Comparison of ENCODE assay signal across 17 mouse cellular contexts in the genomic region with DNA sequence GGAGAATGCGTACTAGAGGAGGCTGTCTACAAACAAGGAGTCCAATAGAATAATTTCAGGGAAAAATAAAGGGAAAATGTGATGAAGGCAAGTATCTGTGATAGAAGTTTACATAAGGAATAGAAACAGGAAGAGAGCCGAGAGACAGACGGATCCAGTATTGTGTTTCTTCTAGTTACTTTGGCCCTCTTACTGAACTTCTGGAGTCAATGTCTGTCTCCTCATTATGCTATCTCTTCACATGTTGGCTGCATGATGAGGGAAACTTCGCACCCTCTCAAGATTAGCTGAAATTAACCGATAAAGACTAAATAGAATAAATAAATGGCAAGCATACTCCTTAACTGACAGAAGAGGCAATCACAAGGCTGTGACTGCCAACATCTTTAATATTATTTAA.
"Had no signal": no experiment of that assay in that cellular context is flagged by ENCODE, and none has a peak within 500 bp of the region (broad histone marks: within the 10 kb centered on the region; RNA-seq: fewer than 3 reads in every experiment).

No protein-coding gene starts in this region.

- H3K4me2 ChIP-seq: liver, embryonic 12.5 days; midbrain, embryonic 12.5 days; neural tube, embryonic 13.5 days; neural tube, embryonic 15.5 days; stomach, embryonic 15.5 days had no signal

- H3K27ac ChIP-seq: liver, embryonic 12.5 days; liver, embryonic 14.5 days; midbrain, embryonic 10.5 days; midbrain, embryonic 12.5 days; neural tube, embryonic 13.5 days; neural tube, embryonic 15.5 days; stomach, embryonic 15.5 days; stomach, postnatal 0 days had no signal

- ATAC-seq: liver, embryonic 12.5 days; midbrain, embryonic 16.5 days had no signal

- H3K4me3 ChIP-seq: liver, embryonic 12.5 days; midbrain, embryonic 10.5 days; midbrain, embryonic 12.5 days; myocyte; neural tube, embryonic 13.5 days; neural tube, embryonic 15.5 days; stomach, embryonic 15.5 days had no signal

- H3K36me3 ChIP-seq: liver, embryonic 12.5 days; midbrain, embryonic 10.5 days; midbrain, embryonic 12.5 days; neural tube, embryonic 13.5 days; neural tube, embryonic 15.5 days; stomach, embryonic 15.5 days had no signal

- DNase-seq: lung, adult 2 months; midbrain, embryonic 14.5 days; retina, postnatal 1 day; right cerebral cortex, adult 18-20 months; thymus, adult 2 months; thymus, postnatal 25 days; thymus, postnatal 4 days had no signal

- H3K9ac ChIP-seq: liver, embryonic 12.5 days; liver, embryonic 14.5 days; midbrain, embryonic 12.5 days; neural tube, embryonic 13.5 days; neural tube, embryonic 15.5 days; stomach, embryonic 15.5 days had no signal

- H3K9me3 ChIP-seq: liver, embryonic 12.5 days; midbrain, embryonic 10.5 days; midbrain, embryonic 12.5 days; neural tube, embryonic 13.5 days; neural tube, embryonic 15.5 days; stomach, embryonic 15.5 days had no signal

- H3K4me1 ChIP-seq: liver, embryonic 12.5 days; midbrain, embryonic 10.5 days; midbrain, embryonic 12.5 days; neural tube, embryonic 13.5 days; neural tube, embryonic 15.5 days; stomach, embryonic 15.5 days had no signal

- H3K27me3 ChIP-seq: liver, embryonic 12.5 days; midbrain, embryonic 12.5 days; neural tube, embryonic 13.5 days; neural tube, embryonic 15.5 days; stomach, embryonic 15.5 days had no signal
